Mouse (Mus musculus) erythroblast, embryonic 14.5 days (primary cell): ENCODE data around the gene Hddc3.

ENCODE experiments used
- GATA1 ChIP-seq: IDR thresholded peaks from 2 replicates; pipeline ENCODE4 v1.6.1; 2012; ENCODE audit warnings: low read length, inconsistent platforms, mixed read lengths
- TAL1 ChIP-seq: IDR thresholded peaks from 3 replicates; pipeline ENCODE4 v1.6.1; 2012; ENCODE audit warnings: low read length, inconsistent platforms, mixed read lengths

- TF ChIP-seq GATA1: no peak
- TF ChIP-seq TAL1: no peak
Observed at GRCm38 (mm10) chr7:80334848-80335247, 8.1 kb upstream of the Hddc3 start.
